Mouse (Mus musculus) urinary bladder, postnatal 14 days (tissue): ENCODE results near the gene Gemin5.
A peak's percentile ranks its signal among the peaks of the same experiment; 100 is the strongest.

Source experiments
- DNase-seq: peaks from one replicate; pipeline ENCODE4 v3.0.0; 2021; ENCODE audit warnings: low spot score

Gemin5 gene

DNA sequence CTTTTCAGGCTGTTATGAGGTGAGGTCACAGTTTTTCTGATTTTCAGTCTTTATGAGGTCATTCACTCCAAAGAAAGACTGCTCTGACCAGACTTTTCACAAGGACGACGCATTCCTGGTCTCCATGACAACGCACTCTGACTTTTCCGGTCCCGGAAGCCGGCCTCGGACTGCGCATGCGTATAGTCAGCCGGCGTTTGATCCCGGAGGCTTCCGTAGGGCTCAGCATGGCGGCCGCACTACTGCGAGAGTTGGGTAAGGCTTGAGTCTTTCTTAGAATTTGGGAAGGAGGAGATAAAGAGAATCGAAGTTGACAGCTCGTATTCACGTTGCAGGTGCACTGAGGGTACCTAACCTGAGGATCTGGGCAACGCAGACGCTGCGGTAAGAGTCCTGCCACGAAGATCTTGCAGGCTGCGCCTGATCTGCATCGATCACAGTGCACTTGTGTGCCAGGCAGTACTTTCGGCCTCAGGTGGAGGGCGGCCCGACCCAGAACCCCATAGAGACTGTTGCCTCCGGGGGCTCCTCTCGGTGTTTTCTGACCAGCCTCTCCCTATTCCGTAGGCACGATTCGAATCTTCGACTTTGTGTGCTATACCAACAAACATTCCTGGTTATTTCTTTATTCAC is 3.2 kb upstream of the Gemin5 start, which contains the start of gene Mrpl22:
Gene Mrpl22, plus strand, starts transcription at position 203 of the 633 bp plus-strand sequence.
- peak; percentile 98 for DNase-seq

DNA sequence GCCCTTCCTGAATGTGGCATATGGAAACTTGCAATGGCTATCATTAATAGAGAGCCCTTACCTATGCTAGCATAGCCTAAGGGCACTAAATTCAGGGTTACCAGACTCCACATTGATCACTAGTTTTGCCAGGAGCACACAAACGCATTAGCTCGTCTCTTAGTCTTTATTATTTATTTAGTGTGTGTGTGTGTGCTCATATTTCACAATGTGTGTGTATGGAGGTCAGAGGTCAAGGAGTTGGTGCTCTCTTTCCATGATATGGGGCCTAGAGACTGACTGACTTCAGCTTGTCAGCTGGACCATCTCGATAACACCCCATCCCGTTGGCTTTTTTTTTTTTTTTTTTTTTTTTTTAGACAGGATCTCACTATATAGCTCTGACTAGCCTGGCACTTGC is 1.3 kb upstream of the Gemin5 start:
- no peak for DNase-seq

DNA sequence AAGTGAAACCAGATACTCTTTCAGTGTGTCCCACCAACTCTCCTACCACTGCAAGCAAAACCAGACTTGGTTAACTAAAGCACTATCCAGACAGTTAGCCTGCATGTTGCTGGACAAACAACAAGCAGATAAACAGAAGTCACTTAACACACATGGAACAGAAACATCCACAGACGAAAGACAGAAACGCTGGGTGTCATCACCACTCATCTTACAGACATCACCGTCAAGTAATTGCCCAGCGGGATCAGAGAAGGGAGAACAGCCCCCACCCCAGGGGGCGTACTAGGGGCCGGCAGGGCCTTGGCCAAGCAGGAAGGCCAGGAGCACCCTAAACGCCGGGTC is 545 bp downstream of the Gemin5 start:
- DNase-seq, result no peak

DNA sequence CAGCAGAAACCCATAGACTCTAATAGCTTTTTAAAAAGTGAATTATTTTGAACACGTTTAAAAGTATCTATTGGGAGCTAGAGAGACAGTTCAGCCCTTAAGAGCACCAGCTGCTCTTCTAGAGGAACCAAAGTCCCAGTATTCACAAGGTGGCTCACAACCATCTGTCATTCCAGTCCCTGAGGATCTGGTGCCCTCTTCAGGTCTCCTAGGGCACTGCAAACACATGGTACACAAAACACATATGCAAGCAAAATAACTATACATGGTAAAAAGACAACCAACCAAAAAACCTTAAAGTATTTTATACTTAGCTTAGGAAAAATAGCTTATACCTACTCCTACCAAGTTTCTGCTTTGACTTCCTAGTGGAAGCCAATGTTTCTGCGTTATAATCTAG is 3.3 kb downstream of the Gemin5 start:
- DNase-seq, result no peak

DNA sequence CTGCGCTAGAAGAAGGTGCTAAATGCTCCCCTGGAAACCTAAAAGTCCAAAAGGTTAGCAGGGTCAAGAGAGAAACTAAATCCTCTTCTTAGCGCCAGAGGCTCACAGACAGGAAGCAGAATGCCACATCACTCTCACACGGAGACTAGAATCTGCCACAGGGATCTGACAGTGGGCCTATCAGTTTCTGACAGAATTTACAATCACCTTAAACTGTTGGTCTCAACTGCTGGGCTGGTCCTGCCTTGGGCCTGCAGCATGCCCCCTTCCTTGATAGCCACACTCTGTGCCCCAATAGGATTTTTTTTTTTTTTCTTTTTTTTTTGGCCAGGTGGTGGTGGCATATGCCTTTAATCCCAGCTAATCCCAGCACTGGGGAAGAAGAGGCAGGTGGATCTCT is 11.5 kb downstream of the Gemin5 start:
- DNase-seq, result no peak

DNA sequence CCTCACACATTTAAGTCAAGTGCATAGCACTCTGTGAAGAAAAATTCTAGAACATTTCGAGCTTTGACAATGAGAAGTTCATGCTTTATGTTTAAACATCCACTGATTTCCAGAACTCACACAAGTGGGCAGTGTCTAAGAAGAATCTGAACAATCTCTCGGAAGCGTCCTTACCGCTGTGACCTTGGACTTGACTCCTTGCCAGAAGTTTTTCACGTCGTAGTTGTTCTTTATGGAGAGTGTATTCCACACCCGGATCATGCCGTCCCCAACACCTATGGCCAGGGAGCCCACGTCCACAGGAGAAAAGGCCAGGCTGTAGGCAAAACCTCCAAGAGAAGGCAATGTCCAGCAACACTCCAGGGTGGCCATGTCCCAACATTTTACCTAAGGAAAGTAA is 12.9 kb downstream of the Gemin5 start:
- DNase-seq, result no peak

DNA sequence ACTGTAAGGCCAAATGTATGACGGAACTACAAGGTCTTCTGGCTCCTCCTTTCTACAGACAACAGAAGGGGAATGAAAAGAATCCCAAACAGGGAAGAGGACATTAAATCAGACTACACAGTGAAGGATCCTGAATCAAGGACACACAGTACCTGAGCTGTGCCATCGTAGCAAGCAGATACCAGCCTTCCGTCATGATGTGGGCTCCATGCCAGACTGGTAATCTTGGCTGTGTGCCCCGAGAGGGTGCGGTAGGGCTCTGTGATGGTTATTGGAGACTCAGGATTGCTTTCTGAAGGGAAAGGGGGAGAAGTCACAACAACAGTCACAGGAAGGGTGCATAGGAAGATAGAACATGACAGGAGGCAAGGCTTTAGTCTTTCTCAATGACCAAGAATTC is 22.1 kb downstream of the Gemin5 start:
- DNase-seq, result peak; percentile 30

DNA sequence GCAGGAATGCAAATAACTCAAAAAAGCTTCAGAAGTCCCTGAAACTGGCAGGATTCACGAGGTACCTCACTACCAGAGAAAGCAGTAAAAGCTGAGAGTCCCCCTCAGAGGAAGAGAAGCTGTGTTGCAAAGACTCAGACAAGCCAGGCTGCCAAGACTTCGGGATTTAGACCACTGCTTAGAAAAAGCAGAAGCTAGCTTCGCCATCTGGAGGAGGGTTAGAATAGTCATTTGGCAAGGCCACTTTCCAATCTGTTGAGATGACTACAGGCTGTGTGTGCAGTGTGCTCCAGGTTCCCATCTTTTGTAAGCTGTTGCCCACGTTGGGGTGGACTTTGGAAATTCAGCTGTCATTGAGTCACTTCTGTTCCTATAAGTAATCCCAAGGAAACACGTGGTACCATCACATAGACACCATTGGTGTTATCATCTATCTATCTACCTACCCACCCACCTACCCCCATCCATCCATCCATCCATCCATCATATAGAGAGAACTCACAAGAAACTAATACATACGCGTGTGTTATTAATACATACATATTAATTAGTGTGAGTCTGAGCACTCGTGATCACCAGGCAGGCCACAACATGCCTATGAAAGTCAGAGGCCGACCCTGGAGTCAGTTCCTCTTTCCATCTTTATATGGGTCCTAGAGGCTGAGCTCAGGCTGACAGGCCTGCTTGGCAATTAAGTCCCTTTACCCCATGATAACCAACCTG is 24.5 kb downstream of the Gemin5 start:
- DNase-seq, result no peak

DNA sequence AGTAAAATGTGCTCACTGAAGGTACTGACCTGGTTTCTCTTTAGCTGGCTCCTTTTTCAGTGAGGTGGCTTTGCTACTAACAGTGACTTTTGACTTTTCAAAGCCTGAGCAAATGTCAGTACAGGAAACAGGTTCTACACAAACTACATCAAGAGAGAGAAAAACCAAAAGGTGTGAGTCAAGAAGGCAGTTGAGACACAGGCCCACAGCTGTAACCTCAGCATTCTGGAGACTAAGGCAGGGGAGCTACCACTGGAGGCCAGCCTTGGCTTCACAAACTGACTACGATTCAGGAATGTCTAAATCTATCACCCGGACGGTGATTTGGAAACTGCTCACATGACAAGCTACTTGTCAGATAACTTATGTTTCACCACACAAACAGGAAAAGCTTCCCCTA is 28.9 kb downstream of the Gemin5 start:
- no peak for DNase-seq

DNA sequence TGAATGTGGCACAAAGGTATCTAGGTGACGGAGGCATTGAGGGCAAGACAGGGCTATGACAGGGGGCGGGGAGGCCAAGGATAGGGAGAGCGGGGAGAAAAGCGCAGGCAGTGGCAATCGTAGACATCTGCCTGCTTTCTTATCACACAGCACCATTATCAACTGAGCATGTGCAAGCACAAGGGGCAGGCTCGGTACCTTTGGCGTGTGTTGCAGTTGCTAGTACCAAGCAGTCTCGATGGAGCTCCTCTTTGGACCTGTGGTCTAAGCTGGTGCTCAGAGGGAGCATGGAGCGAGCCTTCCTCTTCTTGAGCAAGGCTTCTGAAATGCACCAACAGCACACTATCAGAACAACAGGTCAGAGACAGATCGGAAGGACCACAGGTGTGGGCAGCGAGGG is 29.5 kb downstream of the Gemin5 start:
- no peak for DNase-seq

DNA sequence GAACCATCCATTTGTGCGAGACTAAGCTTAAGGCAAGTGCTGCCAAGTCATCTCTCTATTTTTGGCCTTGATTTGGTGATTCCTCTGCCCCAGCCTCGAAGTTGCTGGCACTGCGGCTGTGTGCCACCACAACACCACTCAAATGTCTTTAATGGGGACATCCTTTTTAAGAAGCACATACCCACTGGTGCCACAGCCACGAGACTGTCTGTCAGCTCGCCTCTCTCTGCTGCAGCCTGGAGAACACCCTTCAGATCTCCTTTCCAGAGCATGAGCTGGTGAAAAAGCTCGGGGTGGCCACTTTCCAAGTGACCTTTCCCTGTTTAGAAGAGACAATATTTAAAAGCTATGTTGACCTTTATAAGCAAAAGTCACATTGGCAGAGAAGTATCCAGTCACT is 31.7 kb downstream of the Gemin5 start:
- DNase-seq, result no peak

DNA sequence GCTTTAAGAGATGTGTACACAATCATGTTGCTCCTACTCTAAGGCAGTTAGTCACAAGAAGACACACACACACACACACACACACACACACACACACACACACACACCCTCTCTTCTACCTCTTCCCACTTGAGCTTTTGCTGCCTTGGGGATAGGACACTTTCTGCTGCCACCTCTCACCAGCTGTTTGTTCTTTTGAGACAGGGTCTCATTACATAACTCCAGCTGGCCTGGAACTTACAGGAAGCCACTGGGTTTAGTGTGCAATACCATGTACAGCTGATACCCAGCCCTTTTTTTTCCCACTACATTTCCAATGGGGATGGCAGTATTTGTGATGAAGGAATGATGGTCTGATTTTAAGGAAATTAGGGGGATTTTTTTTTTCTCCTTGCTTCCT is 33.0 kb downstream of the Gemin5 start:
- no peak for DNase-seq

DNA sequence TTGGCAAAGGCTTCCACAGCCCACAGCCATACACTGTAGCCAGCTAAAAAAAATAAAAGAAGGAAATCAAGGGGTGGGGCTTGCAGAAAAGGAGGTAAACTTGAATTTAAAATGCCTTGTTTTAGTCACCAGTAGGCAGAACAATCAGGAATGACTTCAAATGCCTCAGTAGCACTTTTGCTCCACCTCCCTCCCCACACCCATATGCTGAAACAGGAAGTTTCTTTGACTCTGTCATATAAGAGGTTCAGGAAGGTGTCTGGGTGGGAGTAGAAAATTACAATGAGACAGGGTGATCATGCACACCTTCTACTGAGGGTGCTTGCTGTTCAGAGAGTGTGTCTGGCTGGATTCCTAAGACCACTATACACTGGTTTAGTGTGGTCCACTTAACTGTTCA is 33.5 kb downstream of the Gemin5 start:
- DNase-seq, result no peak

DNA sequence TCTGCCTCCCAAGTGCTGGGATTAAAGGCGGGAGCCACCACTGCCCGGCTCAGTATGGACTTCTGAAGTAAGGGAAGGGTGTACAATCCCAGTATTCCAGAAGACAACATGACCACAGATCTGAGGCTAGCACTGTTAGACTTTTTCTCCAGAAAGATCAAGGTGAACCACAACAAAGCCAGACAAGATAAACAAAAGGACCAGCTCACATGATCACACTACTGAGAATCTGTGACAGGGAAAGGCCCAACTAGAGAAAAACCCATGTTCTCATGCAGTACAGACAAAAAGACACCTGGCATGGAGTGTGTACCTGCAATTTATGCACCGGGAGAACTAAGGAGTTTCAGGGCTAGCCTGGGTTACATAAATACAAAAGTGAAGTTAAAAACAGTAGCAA is 36.3 kb downstream of the Gemin5 start:
- no peak for DNase-seq

DNA sequence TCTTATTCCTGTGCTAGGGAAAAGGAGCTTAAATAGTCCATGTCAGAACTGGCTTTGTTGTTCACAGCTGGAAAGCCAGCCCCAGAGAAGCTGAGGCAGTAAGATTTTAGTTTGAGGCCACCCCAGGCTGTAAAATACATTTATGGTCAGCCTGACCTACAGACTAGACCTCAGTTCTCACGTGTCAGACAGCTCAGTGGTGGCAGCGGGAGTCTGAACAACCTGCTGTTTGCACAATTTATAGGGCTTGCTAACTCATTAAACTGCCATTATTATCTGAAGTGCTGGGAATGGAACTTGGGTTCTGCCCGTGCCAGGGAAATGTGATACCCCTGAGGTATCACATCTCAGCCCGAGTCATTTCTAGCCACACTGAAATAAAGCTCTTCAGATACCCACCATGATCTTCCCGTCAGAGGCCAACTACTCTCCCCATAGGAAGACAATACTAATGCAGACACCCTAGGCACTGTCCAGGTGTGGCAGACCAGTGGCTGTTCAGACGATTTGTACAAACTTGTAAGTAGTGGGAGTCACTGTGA is 39.0 kb downstream of the Gemin5 start:
- no peak for DNase-seq

DNA sequence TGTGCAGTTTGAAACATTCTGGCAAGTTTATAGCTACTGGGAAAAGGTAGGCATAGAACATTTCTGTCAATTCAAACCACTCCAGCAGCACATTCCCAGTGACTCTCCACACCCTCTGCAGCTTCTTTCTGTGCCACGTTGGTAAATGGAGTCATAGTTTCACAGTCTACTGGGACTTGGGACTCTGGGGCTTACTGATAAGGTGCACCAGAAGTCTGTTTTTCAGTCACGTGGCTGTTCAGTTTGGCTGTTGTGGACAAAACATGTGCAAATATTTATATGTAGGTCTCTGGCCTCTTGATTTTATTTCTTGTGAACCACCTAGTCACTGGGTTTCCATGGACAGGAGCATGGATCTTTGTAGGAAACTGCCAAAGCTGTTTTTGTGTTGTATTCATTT is 40.8 kb downstream of the Gemin5 start:
- no peak for DNase-seq

DNA sequence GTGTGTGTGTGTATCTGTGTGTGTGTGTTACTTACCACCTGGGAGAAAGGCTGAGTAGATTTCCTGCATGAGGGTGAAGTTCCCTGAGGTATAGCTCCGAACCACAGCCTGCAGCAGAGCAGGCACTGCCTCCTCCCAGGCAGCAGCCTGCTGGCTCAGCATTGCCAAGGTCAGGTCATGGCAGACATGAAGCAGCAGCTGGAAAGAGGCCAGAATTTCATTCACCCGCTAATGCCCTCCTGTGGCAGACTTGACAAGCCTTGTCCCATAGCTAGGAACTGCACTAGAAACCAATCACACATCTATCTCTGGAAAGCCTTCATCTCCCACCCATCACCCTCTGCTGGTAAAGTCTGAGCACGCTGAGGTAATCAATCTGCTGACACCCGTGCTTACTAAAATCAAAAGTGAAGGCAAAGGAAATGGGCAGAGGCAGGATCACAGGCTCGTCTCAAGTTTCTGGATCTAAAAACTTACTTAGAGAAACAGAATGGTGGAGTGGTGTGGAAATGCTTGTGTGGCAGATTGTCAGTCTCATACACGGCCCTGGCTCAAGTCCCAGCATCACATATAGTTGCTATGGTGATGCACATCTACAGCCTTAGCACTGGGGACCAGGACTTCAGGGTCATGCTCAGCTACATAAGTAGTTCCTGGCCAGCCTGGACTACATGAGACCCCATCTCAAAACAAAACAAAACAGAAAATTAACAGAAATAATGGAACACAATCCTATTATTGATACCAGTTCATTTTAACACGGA is 41.8 kb downstream of the Gemin5 start:
- peak; percentile 32 for DNase-seq

DNA sequence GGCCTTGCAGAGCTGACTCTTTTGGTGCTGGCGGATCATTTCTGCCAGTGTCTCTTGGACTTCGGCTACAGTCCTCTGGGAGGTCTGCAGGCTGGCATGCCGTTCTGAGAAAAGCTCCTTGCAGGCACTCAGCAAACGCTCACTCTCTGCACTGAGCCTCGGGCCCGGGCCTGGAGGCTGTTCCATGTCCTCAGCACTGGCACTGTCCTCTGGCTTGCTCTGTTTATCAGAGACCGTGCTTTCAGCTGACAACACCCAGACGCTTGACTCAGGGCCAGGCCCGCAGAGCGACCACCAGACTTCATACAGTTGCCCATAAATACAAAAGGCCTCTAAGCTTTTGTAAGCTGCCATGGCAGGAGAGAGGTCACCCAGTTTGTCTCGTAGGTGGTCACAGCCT is 43.3 kb downstream of the Gemin5 start:
- no peak for DNase-seq

DNA sequence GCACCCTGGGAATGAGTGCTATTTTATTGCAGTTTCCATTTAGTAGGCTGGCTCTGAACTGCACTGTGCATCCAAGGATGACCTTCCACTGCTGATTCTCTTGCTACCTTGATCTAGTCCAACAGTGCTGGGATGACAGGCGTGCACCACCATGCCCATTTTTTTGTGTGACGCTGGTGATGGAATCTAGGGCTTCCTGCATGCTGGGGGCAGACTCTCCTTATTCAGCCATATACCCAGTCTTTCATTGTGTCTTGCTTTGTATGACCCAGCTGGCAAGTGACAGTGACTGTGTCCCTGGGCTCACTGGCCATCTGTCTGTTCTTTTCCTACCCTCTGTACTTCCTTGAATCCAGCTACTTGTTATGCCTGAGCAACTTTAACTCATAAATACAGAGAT is 44.6 kb downstream of the Gemin5 start:
- no peak for DNase-seq

DNA sequence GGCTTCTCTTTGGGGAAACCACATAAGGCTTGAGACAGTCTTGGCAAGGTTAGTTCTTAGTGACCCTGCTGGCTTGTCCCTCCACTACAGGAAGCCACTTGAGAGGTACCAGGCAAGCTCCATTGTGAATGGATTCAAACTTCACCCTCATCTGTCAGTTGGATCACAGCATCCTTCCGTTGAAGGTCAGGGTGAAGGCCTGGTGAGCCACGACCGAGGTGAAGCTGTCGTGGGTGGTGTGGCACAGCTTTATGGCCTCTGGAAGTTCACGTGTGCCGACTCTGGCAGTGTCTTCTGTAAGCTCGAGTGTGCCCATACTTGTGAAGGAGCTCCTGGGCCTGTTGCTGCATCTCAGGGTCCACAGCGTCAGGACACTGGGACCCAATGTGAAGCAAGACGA is 47.0 kb downstream of the Gemin5 start:
- no peak for DNase-seq

DNA sequence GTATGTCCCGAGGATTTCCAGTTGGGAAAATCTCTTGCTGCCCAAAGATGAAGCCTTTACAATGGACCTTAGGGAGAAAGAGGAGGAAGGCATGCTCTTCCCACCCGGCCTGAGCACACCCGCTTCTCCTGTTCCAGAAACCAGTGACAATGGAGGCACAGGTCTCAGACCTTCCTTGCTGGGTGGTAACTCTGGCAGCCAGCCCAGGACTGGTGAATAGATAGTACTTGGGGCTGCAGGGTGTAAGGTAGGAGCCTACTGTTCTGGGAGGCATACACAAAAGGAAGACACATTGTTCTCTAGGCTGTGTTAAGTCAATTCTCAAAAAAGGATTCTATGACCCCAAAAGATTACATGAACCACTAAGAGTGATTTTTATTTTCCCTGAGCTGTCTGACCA is 47.7 kb downstream of the Gemin5 start:
- DNase-seq, result no peak

DNA sequence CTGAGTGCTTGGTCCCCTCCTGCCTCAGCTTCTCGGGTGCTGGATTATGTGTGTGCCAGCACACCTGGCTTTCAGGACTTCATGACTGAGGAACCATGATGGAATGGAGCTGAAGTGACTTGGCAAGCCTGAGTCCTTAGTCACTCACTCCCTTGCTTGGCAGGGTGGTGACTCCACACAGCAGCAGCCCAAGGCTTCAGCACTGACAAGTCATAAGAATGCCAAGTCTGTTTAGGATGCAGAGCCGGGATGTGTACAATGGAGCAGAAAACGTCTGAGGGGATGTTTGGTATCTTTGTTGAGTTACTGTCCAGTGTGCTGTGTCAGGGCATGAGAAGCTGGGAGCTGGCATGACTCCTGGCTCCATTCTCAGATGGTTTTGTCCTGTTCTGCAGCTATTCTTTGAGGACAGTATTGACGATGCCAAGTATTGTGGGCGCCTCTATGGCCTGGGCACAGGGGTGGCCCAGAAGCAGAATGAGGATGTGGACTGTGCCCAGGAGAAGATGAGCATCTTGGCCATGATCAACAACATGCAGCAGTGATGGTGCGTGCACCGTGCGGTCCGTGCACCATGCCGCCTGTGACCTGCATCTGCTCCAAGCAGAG is 51.2 kb downstream of the Gemin5 start:
- no peak for DNase-seq

DNA sequence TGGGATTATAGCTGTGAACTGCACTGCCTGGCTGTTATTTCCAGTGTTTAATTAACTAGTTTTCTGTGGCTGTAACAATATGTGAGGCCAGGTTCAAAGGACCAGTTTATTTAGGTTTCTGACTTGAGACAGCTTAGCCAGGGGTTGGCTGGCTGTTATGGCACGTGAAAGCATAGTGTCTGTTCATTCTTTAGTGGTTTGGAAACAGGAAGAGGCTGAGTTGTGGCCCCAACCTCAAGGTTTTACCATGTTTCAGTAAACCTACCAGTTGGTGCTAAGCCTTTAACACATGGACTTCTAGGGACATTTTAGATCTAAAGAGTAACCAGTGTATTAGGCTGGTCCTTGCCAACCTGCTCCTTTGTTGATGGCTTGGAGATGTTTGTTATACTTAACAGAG is 51.8 kb downstream of the Gemin5 start:
- DNase-seq, result no peak
